Mouse (Mus musculus): ENCODE measurements at regions not wholly inside any gene's neighbourhood (a gene's known extent, or its start where the extent isn't known, plus 50 kb on each side); places are given as distances from the start of the nearest gene placed in this dataset.
A peak's percentile ranks its signal among the peaks of the same experiment; 100 is the strongest.

DNA sequence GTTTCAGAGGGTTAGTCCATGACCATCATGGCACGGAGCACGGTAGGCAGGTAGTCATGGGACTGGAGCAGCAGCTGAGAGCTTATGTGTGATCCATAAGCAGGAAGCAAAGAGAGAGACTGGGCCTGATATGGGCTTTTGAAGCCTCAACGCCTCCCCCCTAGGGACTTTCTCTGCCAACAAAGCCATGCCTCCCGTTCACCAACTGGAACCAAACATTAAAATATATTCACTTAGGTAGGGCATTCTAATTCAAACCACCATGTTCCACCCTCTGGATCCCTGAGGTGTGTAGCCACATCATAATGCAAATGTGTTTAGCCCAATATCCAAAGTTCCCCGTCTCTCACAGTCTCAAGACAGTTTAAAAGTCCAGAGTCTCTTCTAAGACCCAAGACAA, 85.3 kb upstream of the Ltbp1 start:
- no peak for DNase-seq

GRCm38 (mm10) chr17:74921413-74921812, 84.0 kb upstream of the Ltbp1 start:
- DNase-seq = no peak

GRCm38 (mm10) chr17:74922016-74922415, 83.4 kb upstream of the Ltbp1 start:
- no peak for DNase-seq

- DNase-seq = peak; percentile 23
These were observed 82.8 kb upstream of the Ltbp1 start for GRCm38 (mm10) chr17:74922591-74922990.

DNA sequence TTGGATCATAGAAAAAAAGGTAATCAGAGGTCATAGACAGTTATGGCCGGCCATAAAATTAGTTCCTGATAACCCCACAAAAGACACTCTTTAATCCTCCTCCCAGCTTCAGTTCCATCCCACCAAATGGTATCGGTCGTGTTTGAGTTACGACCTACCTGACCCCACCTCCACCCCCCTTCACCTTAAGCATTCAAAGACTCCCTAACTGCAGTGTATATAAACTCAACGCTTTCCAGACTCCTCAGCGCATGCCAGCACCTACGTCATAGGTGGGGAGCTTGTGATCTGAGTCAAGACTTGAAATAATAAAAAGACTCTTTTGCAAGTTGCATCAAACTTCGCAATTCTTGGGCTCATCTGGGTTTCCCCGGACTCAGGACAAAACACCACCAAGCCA, 82.3 kb upstream of the Ltbp1 start:
- no peak for DNase-seq

DNA sequence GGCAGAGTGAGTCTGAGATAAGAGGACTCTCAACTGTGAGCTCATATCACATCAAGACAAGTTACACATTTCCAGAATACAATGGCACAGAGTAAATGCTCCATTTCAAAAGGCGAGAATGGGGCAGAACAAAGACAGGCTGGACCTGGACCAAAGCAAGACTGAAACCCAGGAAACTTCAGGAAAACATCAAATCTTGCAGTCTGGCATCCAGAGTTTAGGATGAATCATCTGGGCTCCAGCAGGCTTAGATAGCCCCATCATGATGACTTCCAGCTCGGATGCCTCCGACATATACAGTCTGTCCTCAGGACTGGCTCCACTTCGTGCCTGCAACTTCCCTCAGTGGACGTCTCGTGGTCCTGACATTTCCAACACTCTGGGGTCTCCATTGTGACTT, 80.2 kb upstream of the Ltbp1 start:
- no peak for DNase-seq

GRCm38 (mm10) chr17:74927981-74928380, 77.4 kb upstream of the Ltbp1 start:
- no peak for DNase-seq

DNA sequence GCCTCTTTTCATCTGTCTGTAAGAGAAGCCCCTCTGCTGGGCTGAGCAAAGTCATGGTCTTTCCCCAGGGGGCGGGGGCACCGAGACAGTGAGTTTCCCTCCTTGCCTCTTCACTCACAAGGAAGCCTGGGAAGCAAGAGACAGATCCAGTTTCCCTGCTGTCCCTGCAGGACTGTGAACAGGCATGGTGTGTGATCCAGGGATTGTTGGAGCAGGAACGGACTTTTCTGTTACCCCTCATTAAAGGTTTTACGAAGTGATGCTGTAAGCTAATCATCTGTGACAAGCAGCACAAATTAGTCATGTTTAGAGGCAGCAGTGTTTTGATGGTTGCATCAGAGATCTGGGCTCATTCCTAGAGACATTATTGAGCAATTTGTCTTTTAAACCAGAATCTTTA, 73.8 kb upstream of the Ltbp1 start:
- DNase-seq = no peak

GRCm38 (mm10) chr17:74941393-74941792, 64.0 kb upstream of the Ltbp1 start:
- no peak for DNase-seq

- no peak for DNase-seq
These were observed 62.2 kb upstream of the Ltbp1 start for GRCm38 (mm10) chr17:74942984-74943801.

DNA sequence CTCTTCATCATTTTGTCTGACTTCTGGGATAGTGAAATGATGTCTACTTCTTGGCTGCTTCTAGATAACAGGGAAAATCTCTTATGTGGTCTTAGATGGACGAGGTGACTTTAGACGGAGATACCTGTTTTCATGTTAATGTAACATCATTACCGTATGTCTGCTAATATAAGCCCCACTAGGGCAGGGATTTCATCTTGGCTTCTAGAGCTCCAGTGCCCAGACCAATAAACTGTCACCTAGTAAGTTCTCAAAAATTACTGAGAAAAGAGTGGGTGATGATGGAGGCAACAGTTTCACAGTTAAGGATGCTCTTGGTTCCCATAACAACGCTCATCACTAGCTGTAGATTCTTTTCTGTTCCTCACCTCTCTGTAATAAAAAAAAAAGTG, 61.6 kb upstream of the Ltbp1 start:
- DNase-seq = no peak

DNA sequence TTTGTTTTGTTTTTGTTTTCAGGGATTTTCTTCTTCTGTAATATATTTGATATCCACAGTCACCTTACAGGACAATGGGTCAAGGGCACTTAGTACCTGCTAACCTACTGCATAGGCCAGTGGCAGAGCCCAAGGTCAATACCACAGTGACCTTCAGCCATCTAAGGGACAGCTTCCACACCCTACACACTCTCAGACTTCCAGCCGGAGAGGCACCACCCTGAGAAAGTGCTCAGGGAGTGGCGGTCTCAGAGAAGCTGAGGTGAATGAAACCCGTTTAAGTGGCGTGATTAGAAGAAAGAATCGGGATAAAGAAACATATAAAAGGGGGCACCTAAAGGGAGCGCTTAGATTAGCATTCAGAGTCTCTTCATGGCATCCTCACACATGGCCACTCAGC, 60.2 kb upstream of the Ltbp1 start:
- DNase-seq = no peak

DNA sequence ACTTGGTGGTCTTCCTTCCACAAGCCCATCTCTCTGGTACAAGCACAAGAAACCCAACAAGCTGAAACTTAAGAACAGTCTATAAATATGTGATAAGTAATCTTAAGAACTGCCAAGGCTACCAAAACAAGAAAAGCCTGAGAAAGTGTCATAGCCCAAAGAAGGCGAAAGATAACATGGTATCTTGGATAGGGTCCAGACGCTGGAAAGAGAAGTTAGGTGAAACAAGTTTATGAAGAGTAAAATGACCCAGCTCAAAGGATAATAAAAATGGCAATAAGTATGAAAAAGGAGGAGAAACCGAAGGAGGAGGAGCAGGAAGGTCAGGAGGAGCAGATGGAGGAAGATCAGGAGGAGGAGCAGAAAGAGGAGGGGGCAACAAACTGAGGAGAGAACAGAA, 56.9 kb upstream of the Ltbp1 start:
- no peak for DNase-seq

DNA sequence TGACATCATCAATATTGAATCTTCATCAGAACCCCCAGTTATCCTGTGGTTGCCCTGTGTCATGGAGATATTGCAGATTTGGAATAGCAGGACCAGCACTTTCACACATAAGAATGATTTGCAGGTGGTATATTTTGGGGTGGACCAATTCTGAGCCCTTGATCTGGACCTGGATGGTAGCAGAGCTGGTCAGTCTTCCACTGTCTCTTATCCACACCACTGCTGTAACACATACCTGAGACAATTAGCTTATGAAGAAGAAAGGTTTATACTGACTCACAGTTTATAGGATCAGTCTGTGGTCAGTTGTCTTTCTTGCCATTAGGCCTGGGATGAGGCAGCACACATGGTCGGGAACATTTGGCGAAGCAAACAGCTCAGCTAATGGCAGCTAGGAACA, 55.1 kb upstream of the Ltbp1 start:
- DNase-seq = no peak

- no peak for DNase-seq
These were observed 50.4 kb upstream of the Ltbp1 start for GRCm38 (mm10) chr17:74954988-74955387.

Data from lung, postnatal 14 days (tissue).